Mouse (Mus musculus) CH12.LX (cell line): ENCODE data around the gene Btnl9. TPM values are rescaled to one million over a fixed set of nuclear protein-coding genes. Genes with fewer than 3 reads are reported as not detected.

Experiments used
- DNase-seq: peaks from one replicate; pipeline ENCODE4 v3.0.0-alpha.2; 2013; ENCODE audit errors: extremely low read depth
- H3K27ac ChIP-seq: 2 replicates; pipeline ENCODE4 v1.5.1; 2012; ENCODE audit warnings: low read depth, mild to moderate bottlenecking, control low read depth, moderate library complexity; ENCODE audit not compliant: insufficient read depth
- H3K27me3 ChIP-seq: replicated peaks from 2 replicates; pipeline ENCODE3; 2012; ENCODE audit warnings: inconsistent platforms
- H3K36me3 ChIP-seq, 2 experiments: replicated peaks in 1 of 2; 2 replicates each; pipeline versions ENCODE3 to v1.6.1; 2012; ENCODE audit warnings: inconsistent platforms in 1 of 2, low read length in 1 of 2, mild to moderate bottlenecking in 1 of 2, mixed read lengths in 1 of 2, moderate library complexity in 1 of 2; ENCODE audit not compliant: control insufficient read depth in 1 of 2, insufficient read depth in 1 of 2
- H3K4me1 ChIP-seq, 2 experiments: 2 replicates each; pipeline ENCODE4 v1.6.1; 2012; ENCODE audit warnings: inconsistent platforms in 1 of 2, moderate library complexity in 1 of 2; ENCODE audit not compliant: insufficient read depth in 2 of 2, control insufficient read depth in 1 of 2
- H3K4me2 ChIP-seq: 2 replicates; pipeline ENCODE4 v1.6.1; 2012; ENCODE audit warnings: low read depth, mild to moderate bottlenecking, control low read depth; ENCODE audit not compliant: poor library complexity, insufficient read depth, severe bottlenecking
- H3K4me3 ChIP-seq, 3 experiments: fragments of 150-350 bp in 1 of 3; sonication (generic) in 1 of 3; replicated peaks in 1 of 3; 2 replicates each; pipeline versions ENCODE3 to v1.5.1; 2011 to 2012; ENCODE audit warnings: low read depth in 2 of 3, low read length in 2 of 3, mild to moderate bottlenecking in 2 of 3, moderate library complexity in 2 of 3, control low read depth in 1 of 3, improper control_type of control experiment in 1 of 3, inconsistent platforms in 1 of 3, mixed read lengths in 1 of 3; ENCODE audit not compliant: poor library complexity in 1 of 3
- H3K79me2 ChIP-seq: replicated peaks from 2 replicates; pipeline ENCODE4 v1.6.1; 2012; ENCODE audit warnings: mild to moderate bottlenecking, moderate library complexity; ENCODE audit not compliant: control insufficient read depth, poor library complexity, insufficient read depth, severe bottlenecking; ENCODE audit errors: extremely low read depth
- H3K9ac ChIP-seq: 2 replicates; pipeline ENCODE4 v1.6.1; 2012; ENCODE audit warnings: low read depth, mild to moderate bottlenecking, control low read depth, moderate library complexity; ENCODE audit not compliant: insufficient read depth
- H3K9me3 ChIP-seq: replicated peaks from 2 replicates; pipeline ENCODE3; 2012; ENCODE audit warnings: low read length, inconsistent platforms, mixed read lengths
- BHLHE40 ChIP-seq: IDR thresholded peaks from 2 replicates; pipeline ENCODE4 v1.6.1; 2011; ENCODE audit warnings: mild to moderate bottlenecking, low read depth, low read length, improper control_type of control experiment
- CHD2 ChIP-seq: IDR thresholded peaks from 2 replicates; pipeline ENCODE4 v1.6.1; 2011; ENCODE audit warnings: low read length, improper control_type of control experiment
- CTCF ChIP-seq, 2 experiments: IDR thresholded peaks in 1 of 2; conservative IDR thresholded peaks in 1 of 2; 2 replicates each; pipeline ENCODE4 v1.5.1; 2011 to 2012; ENCODE audit warnings: low read depth in 2 of 2, low read length in 2 of 2, improper control_type of control experiment in 1 of 2, inconsistent platforms in 1 of 2, mild to moderate bottlenecking in 1 of 2, moderate library complexity in 1 of 2
- E2F4 ChIP-seq: IDR thresholded peaks from 2 replicates; pipeline ENCODE4 v1.6.1; 2011; ENCODE audit warnings: low read depth, low read length, improper control_type of control experiment; ENCODE audit not compliant: insufficient replicate concordance
- EP300 ChIP-seq: IDR thresholded peaks from 2 replicates; pipeline ENCODE4 v1.6.1; 2011; ENCODE audit warnings: low read length, improper control_type of control experiment
- ETS1 ChIP-seq: conservative IDR thresholded peaks from 2 replicates; pipeline ENCODE4 v1.6.1; 2012; ENCODE audit warnings: low read depth, mild to moderate bottlenecking, inconsistent platforms, low read length, improper control_type of control experiment, moderate library complexity
- GABPA ChIP-seq: IDR thresholded peaks from 2 replicates; pipeline ENCODE4 v1.6.1; 2012; ENCODE audit warnings: low read depth, low read length, improper control_type of control experiment, inconsistent platforms; ENCODE audit not compliant: insufficient replicate concordance
- IRF4 ChIP-seq: IDR thresholded peaks from 2 replicates; pipeline ENCODE4 v1.6.1; 2014; ENCODE audit warnings: low read depth, mild to moderate bottlenecking, inconsistent platforms, low read length, improper control_type of control experiment
- JUN ChIP-seq: IDR thresholded peaks from 2 replicates; pipeline ENCODE4 v1.6.1; 2011; ENCODE audit warnings: low read depth, mild to moderate bottlenecking, low read length, improper control_type of control experiment, moderate library complexity; ENCODE audit not compliant: insufficient read depth
- JUND ChIP-seq: conservative IDR thresholded peaks from 2 replicates; pipeline ENCODE4 v1.6.1; 2011; ENCODE audit warnings: low read depth, low read length, improper control_type of control experiment
- KAT2A ChIP-seq: IDR thresholded peaks from 2 replicates; pipeline ENCODE4 v1.6.1; 2012; ENCODE audit warnings: low read length, improper control_type of control experiment, inconsistent platforms; ENCODE audit not compliant: insufficient replicate concordance
- MAFK ChIP-seq: IDR thresholded peaks from 2 replicates; pipeline ENCODE4 v1.6.1; 2011; ENCODE audit warnings: low read length, improper control_type of control experiment; ENCODE audit not compliant: insufficient replicate concordance
- MAX ChIP-seq: IDR thresholded peaks from 2 replicates; pipeline ENCODE4 v1.6.1; 2011; ENCODE audit warnings: low read length, improper control_type of control experiment
- MXI1 ChIP-seq: IDR thresholded peaks from 2 replicates; pipeline ENCODE4 v1.6.1; 2011; ENCODE audit warnings: mild to moderate bottlenecking, low read depth, low read length, improper control_type of control experiment
- MYC ChIP-seq: IDR thresholded peaks from 2 replicates; pipeline ENCODE4 v1.6.1; 2011; ENCODE audit warnings: low read depth, mild to moderate bottlenecking, improper control_type of control experiment, low read length
- SIN3A ChIP-seq: IDR thresholded peaks from 2 replicates; pipeline ENCODE4 v1.6.1; 2012; ENCODE audit warnings: low read length, improper control_type of control experiment, inconsistent platforms
- SMC3 ChIP-seq: IDR thresholded peaks from 2 replicates; pipeline ENCODE4 v1.6.1; 2011; ENCODE audit warnings: low read depth, low read length, improper control_type of control experiment
- TBP ChIP-seq: conservative IDR thresholded peaks from 2 replicates; pipeline ENCODE4 v1.6.1; 2011; ENCODE audit warnings: low read depth, low read length, improper control_type of control experiment
- TCF12 ChIP-seq: IDR thresholded peaks from 2 replicates; pipeline ENCODE4 v1.6.1; 2014; ENCODE audit warnings: low read depth, mild to moderate bottlenecking, inconsistent platforms, low read length, improper control_type of control experiment
- USF1 ChIP-seq: IDR thresholded peaks from 2 replicates; pipeline ENCODE4 v1.6.1; 2014; ENCODE audit warnings: low read depth, mild to moderate bottlenecking, inconsistent platforms, low read length, improper control_type of control experiment
- ZMIZ1 ChIP-seq: IDR thresholded peaks from 2 replicates; pipeline ENCODE4 v1.6.1; 2012; ENCODE audit warnings: low read depth, mild to moderate bottlenecking, inconsistent platforms, low read length, improper control_type of control experiment
- ZNF384 ChIP-seq: IDR thresholded peaks from 2 replicates; pipeline ENCODE4 v1.6.1; 2012; ENCODE audit warnings: low read depth, low read length, improper control_type of control experiment, inconsistent platforms
- dilution Hi-C: fragments of 300-500 bp; cut with MboI; formaldehyde crosslinking; loops from 2 replicates; pipeline ENCODE4 v1.14.3; 2020; ENCODE audit warnings: low sequenced_read_pairs; ENCODE audit not compliant: extremely low pct_unique_long_range_greater_than_20kb, extremely low pct_ligation_motif_present
- in situ Hi-C: fragments of 300-500 bp; cut with MboI; formaldehyde crosslinking; loops from 3 replicates; pipeline ENCODE4 v1.14.3; 2019; ENCODE audit warnings: low sequenced_read_pairs, low pct_ligation_motif_present, low pct_unique_long_range_greater_than_20kb, mixed read lengths
- polyA plus RNA-seq: library from polyadenylated mRNA; unstranded; fragments of >175 nt; gene quantifications from 2 replicates; pipeline ENCODE4 v1.2.1, GENCODE M21; 2012; ENCODE audit warnings: low read depth; ENCODE audit not compliant: insufficient read length
- total RNA-seq, 2 experiments: library from RNA; depleted of rRNA; stranded (reverse); fragments of 300-350 nt in 1 of 2; fragments of >200 nt in 1 of 2; gene quantifications; 2 replicates each; pipeline ENCODE4 v1.2.3; 2012 to 2014

Btnl9 gene
- total and polyA plus RNA-seq, 3 experiments, result 0.20 to 0.34 TPM; not detected in 1

GRCm38 (mm10) chr11:49207495-49207894, 20.5 kb upstream of the Btnl9 start:
- in situ Hi-C loops, result no loop called here
- peaks cover 60% of the 10 kb centered on the region for H3K79me2 ChIP-seq
- no peak overlapping the region for H3K4me2 ChIP-seq
- H3K9me3 ChIP-seq, result no peaks in the 10 kb centered on the region
- peaks cover 13 to 33% of the 10 kb centered on the region in 2 experiments for H3K36me3 ChIP-seq
- dilution Hi-C loops, result no loop called here
- no peak overlapping the region for H3K9ac ChIP-seq
- peaks cover 3 to 67% of the 10 kb centered on the region in 2 experiments; a peak in 3 of 4 replicates for H3K4me1 ChIP-seq
- H3K27me3 ChIP-seq, result no peaks in the 10 kb centered on the region
- TF ChIP-seq MYC, result no peak
- TF ChIP-seq KAT2A, result no peak
- H3K4me3 ChIP-seq, result no peak overlapping the region
- no peak overlapping the region for H3K27ac ChIP-seq
- no peak for DNase-seq

DNA sequence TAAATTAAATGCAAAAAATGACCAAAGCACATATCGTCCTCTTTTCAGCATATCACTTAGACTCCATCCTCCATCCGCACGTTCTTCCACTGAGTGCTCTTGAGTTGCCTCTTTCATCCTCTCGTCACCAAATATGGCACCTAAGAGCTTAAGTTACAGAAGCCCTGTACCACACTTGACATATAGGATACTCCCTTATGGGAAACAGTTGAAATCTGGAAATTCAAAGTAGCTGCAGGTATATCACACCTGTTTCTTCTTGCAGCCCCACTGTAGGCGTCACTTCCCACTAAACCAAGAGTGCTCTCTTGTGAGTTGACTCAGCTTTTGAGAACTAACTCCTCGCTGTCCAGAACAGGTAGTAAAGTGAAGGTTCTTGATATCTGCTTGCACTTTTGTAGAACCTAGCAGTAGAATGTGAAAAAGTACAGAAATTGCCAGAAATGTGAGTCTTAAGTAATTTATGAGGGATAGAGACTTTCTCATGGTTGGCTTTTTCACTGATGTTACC, 18.2 kb upstream of the Btnl9 start:
- peak; percentile 44 for DNase-seq
- H3K27ac ChIP-seq, result 0 out of 2 replicates have a peak overlapping the region, but pooled peaks have one; percentile 11
- in situ Hi-C loops (no loop called here), dilution Hi-C loops (no loop called here)
- peaks cover 8 to 25% of the 10 kb centered on the region in 2 experiments for H3K36me3 ChIP-seq
- TF ChIP-seq E2F4 (no peak), MAFK (peak; percentile 57; the same call in 1 of the 2 replicates), TCF12 (peak; percentile 29; the same call in 1 of the 2 replicates), SMC3 (no peak; the same call in 1 of the 2 replicates), GABPA (no peak), CHD2 (no peak), TBP (0 out of 2 replicates have a peak, but pooled peaks have one; percentile 24), EP300 (peak; percentile 84), BHLHE40 (peak; percentile 61), MXI1 (no peak), JUND (peak; percentile 72), USF1 (no peak), MYC (0 out of 2 replicates have a peak, but pooled peaks have one; percentile 46), SIN3A (0 out of 2 replicates have a peak, but pooled peaks have one; percentile 13), IRF4 (peak; percentile 80), MAX (no peak), CTCF (conservative IDR thresholded peaks at IDR 0.05 in 1 of 2, IDR thresholded peaks at IDR 0.05 in 1 of 2; ENCODE audit: low read depth in 2 of 2, low read length in 2 of 2) (no peak), ZNF384 (no peak), JUN (no peak), ZMIZ1 (no peak), ETS1 (no peak; the same call in 1 of the 2 replicates)
- H3K9ac ChIP-seq, result peak overlapping the region; percentile 95
- H3K4me2 ChIP-seq, result peak overlapping the region; percentile 97
- no peaks in the 10 kb centered on the region for H3K27me3 ChIP-seq
- H3K79me2 ChIP-seq, result peaks cover 41% of the 10 kb centered on the region
- H3K4me1 ChIP-seq, result peaks cover 5 to 69% of the 10 kb centered on the region in 2 experiments
- no peaks in the 10 kb centered on the region for H3K9me3 ChIP-seq
- peak overlapping the region; percentile 33 to 71 (median 63) for H3K4me3 ChIP-seq
